Mouse (Mus musculus) gastrocnemius, adult 2 months (tissue): ENCODE measurements around the gene Best2. TPM values are rescaled to one million over a fixed set of nuclear protein-coding genes. Genes with fewer than 3 reads are reported as not detected.

Source experiments
- DNase-seq: peaks from one replicate; pipeline ENCODE4 v3.0.0; 2022
- H3K27ac ChIP-seq: fragments of 200-600 bp; 2 replicates; pipeline ENCODE4 v1.8.1; 2022; ENCODE audit warnings: mild to moderate bottlenecking
- H3K4me3 ChIP-seq: fragments of 200-600 bp; 2 replicates; pipeline ENCODE4 v1.8.1; 2022; ENCODE audit warnings: mild to moderate bottlenecking, moderate library complexity
- CTCF ChIP-seq: fragments of 200-600 bp; IDR thresholded peaks from 2 replicates; pipeline ENCODE4 v1.8.1; 2022; ENCODE audit warnings: antibody characterized with exemption, mild to moderate bottlenecking, moderate library complexity
- intact Hi-C: fragments of 180-260 bp; cut with DNase I; formaldehyde crosslinking; loops from one replicate; pipeline ENCODE4 v1.15.1; 2025
- total RNA-seq, 2 experiments: library from RNA; stranded (reverse); gene quantifications; 2 replicates each; pipeline ENCODE4 v1.2.3; 2021

Best2 gene
- total RNA-seq, 2 experiments from 2014 or later, result not detected

DNA sequence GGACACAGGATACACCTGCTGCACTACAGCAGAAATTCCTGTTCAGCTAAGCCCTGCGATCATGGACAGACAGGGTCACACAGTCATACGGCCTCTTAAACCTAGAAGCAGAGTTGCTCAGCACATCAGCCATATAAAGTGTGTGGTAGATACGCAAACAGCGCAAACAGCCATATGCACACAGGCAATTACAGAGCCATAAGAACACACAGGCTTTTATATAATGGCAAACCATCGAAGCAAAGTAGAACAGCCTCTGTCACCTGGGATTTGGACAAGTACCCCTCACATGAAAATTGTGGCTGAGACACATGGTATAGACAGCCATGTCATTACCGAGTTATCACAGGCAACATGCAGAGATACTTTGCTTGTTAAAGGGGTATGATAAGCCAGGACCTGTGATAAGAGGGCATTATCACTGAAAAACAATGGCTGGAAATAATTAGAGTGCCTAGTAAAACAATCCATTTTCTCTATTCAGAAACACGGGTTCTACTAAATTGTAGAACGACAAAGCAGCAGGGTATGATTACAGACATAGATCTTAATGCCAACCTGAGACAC, 27.9 kb downstream of the Best2 start:
- intact Hi-C loops, result no loop called here
- peak overlapping the region; percentile 86 for H3K4me3 ChIP-seq
- DNase-seq, result no peak
- peak overlapping the region; percentile 87 for H3K27ac ChIP-seq
- no peak for TF ChIP-seq CTCF

DNA sequence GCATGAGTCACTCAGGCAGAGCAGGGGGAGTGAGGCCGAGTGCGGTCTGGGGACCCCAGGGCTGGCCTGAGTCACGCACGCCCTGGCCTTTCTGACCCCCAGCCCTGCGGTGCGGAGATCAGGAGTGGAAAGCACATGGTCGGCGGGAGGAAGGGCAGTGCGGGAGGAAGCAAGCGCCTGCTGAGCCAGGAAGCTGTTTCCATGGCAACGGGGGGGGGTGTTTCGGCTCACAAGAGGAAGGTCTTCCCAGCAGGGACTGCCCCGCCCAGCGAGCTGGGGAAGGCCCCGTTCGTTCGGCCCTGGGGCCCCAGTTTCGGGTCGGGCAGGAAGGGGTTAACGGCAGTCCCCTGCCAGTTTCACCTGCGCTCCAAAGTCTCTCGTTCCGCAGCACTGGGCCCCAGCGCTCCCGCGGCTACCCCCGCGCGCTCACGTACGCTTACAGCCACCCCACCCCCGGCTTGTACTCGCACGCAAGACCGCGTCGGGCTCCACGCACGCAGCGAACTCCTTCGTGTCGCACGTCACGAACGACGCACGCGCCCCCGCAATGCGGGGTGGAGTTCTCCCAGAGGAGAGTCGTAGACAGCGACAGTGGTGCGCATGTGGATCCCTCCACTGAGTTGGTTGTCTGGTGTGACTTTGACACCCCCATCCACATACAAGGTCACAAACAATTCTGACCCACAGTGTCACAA, 28.5 kb downstream of the Best2 start:
- Histone ChIP-seq H3K4me3 (peak overlapping the region; percentile 86), H3K27ac (peak overlapping the region; percentile 87)
- TF ChIP-seq CTCF, result no peak
- peak; percentile 87 for DNase-seq
- intact Hi-C loops, result no loop called here

DNA sequence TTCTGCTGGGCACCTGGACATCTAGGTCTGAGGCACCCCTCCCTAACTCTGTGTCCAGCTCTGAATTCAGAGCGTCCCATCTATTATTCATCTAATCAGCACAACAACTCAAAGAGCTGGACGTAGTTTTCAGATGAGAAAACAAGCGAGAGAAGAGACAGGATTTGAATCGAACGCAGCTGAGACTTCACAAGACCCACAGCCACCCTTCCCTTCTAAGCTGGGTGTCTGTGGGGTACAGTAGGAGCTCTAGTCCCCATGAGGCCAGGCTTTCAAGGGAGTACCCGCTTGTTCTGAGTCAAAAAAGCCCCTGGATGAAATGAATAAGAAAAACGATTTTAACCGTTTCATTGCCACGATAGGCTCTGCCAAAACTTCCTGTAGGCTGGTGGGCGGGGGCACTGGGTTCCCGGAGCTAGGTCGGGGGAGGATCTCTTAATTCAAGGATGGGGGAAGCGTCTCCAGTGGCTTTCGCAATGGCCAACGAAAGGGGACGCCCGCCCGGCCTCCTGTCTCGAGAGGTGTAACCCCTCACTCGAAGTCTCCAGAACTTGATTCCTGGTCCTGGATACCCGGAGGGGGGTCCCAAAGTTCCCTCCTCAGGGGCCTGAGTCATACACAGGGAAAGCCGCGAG, 29.2 kb downstream of the Best2 start:
- intact Hi-C loops, result no loop called here
- Histone ChIP-seq H3K27ac (peak overlapping the region; percentile 87), H3K4me3 (peak overlapping the region; percentile 86)
- TF ChIP-seq CTCF, result no peak
- DNase-seq, result no peak

GRCm38 (mm10) chr8:84984294-84985048, 29.9 kb downstream of the Best2 start:
- Histone ChIP-seq H3K27ac (peak overlapping the region; percentile 87), H3K4me3 (peak overlapping the region; percentile 86)
- DNase-seq, result no peak
- intact Hi-C loops, result no loop called here
- TF ChIP-seq CTCF, result no peak

- TF ChIP-seq CTCF, result no peak
- Histone ChIP-seq H3K4me3 (no peak overlapping the region), H3K27ac (peak overlapping the region; percentile 100; the same call in 1 of the 2 replicates)
- no peak for DNase-seq
- intact Hi-C loops, result no loop called here
These were observed 31.8 kb downstream of the Best2 start for GRCm38 (mm10) chr8:84982499-84983011.

DNA sequence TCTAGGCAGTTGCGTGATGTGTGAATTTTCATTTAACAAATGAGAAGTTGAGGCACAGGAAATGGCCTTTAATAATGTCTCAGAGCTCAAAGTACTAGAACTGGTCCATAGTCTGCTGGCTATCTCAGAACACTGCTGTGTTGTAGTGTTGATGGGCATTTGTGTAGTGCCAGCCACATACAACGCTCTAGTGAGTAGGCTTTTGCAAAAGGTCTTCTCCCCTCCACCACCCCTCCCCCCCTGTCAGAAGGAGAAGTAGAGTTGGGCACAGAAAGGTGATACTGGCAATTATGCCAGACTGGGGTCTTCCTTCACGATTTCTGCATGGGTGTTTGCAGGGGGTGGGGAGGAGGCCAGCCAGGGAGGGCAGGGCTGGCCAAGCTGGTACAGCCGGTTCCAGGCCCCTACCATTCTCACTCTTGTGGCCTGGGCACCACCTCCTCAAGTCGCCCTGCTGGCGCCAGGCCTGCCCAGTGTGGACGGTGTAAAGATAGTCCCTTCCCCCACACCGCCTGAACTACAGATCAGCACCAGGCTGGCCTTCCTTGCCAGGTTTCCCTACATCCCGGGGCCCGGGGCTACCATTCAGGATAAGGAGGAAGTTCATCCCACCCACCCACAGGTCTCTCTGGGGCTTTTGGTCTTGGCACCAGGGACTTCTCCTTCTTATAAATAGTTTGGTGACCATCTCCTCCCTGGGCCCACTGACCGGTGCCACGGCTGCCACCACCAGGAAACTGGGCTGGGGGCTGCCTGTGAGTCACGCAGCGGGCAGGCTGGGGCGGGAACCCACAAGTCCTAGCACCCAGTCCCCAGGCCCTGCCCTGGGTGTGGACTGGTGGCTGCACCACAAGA, 32.5 kb downstream of the Best2 start:
- DNase-seq, result peak; percentile 26
- TF ChIP-seq CTCF, result no peak
- Histone ChIP-seq H3K27ac (peak overlapping the region; percentile 100), H3K4me3 (no peak overlapping the region)
- intact Hi-C loops, result no loop called here

GRCm38 (mm10) chr8:84980622-84981358, 33.5 kb downstream of the Best2 start:
- intact Hi-C loops, result no loop called here
- peak; percentile 81 for DNase-seq
- peak overlapping the region; percentile 100 for H3K27ac ChIP-seq
- no peak for TF ChIP-seq CTCF
- peak overlapping the region; percentile 89 for H3K4me3 ChIP-seq

GRCm38 (mm10) chr8:84979599-84980421, 34.5 kb downstream of the Best2 start:
- intact Hi-C loops, result loop anchor here (5.0 to 10.0 kb wide), 3 partner anchors 92 to 315 kb away; partner anchors contain the start of genes Calr, Dhps and Ier2
- DNase-seq, result peak; percentile 93
- TF ChIP-seq CTCF, result no peak
- Histone ChIP-seq H3K27ac (peak overlapping the region; percentile 100), H3K4me3 (peak overlapping the region; percentile 89)

GRCm38 (mm10) chr8:84978248-84978940, 35.9 kb downstream of the Best2 start, which contains the start of gene Junb:
Junb (minus strand) TSS chr8:84978718.
- intact Hi-C loops, result loop anchor here (5.0 to 10.0 kb wide), 3 partner anchors 94 to 314 kb away; partner anchors contain the start of genes Calr, Dhps and Ier2
- Histone ChIP-seq H3K27ac (peak within 1 kb of the TSS; percentile 100), H3K4me3 (peak within 1 kb of the TSS; percentile 89)
- TF ChIP-seq CTCF, result no peak
- DNase-seq, result peak; percentile 97
